Mouse (Mus musculus) spleen, adult 2 months (tissue): Measurements from ENCODE around the gene Rab42.

Experiments
- CTCF ChIP-seq: fragments of 200-500 bp; IDR thresholded peaks from 2 replicates; pipeline ENCODE4 v1.5.1; 2011; ENCODE audit warnings: mild to moderate bottlenecking, inconsistent platforms; ENCODE audit not compliant: insufficient read depth, insufficient read length, insufficient replicate concordance; ENCODE audit errors: extremely low read depth
- POLR2A ChIP-seq: fragments of 200-500 bp; IDR thresholded peaks from 2 replicates; pipeline ENCODE4 v1.6.1; 2011; ENCODE audit warnings: low read depth, low read length, inconsistent platforms

GRCm38 (mm10) chr4:132254986-132255385 lies 48.2 kb downstream of the Rab42 start:
- TF ChIP-seq CTCF (no peak), POLR2A (no peak)
